Mouse (Mus musculus) urinary bladder, postnatal 14 days (tissue): ENCODE data around the gene Tex261.

Source experiments
- DNase-seq: peaks from one replicate; pipeline ENCODE4 v3.0.0; 2021; ENCODE audit warnings: low spot score

Tex261 gene

GRCm38 (mm10) chr6:83756051-83756450 is 19.6 kb downstream of the Tex261 start:
- DNase-seq = no peak

GRCm38 (mm10) chr6:83750171-83750684 is 25.4 kb downstream of the Tex261 start:
- DNase-seq = peak; percentile 73

- no peak for DNase-seq
Measured at GRCm38 (mm10) chr6:83749286-83749685, 26.3 kb downstream of the Tex261 start.

GRCm38 (mm10) chr6:83745466-83745865 is 30.1 kb downstream of the Tex261 start:
- no peak for DNase-seq

GRCm38 (mm10) chr6:83744557-83744956 is 31.1 kb downstream of the Tex261 start:
- no peak for DNase-seq

- no peak for DNase-seq
Measured at GRCm38 (mm10) chr6:83744126-83744525, 31.5 kb downstream of the Tex261 start.

- DNase-seq = no peak
Measured at GRCm38 (mm10) chr6:83743212-83743611, 32.4 kb downstream of the Tex261 start.

GRCm38 (mm10) chr6:83742761-83743160 is 32.9 kb downstream of the Tex261 start, which contains the start of gene Atp6v1b1:
Gene Atp6v1b1, plus strand, starts transcription at chr6:83742990.
- DNase-seq = no peak

- DNase-seq = no peak
Measured at GRCm38 (mm10) chr6:83738596-83738995, 37.0 kb downstream of the Tex261 start.

- no peak for DNase-seq
Measured at GRCm38 (mm10) chr6:83737311-83737710, 38.3 kb downstream of the Tex261 start.

- DNase-seq = peak; percentile 71
Measured at GRCm38 (mm10) chr6:83731128-83731527, 44.5 kb downstream of the Tex261 start.

GRCm38 (mm10) chr6:83729350-83729970 is 46.2 kb downstream of the Tex261 start:
- no peak for DNase-seq

- no peak for DNase-seq
Measured at GRCm38 (mm10) chr6:83728488-83728887, 47.1 kb downstream of the Tex261 start.

GRCm38 (mm10) chr6:83727178-83727577 is 48.4 kb downstream of the Tex261 start:
- no peak for DNase-seq

GRCm38 (mm10) chr6:83722526-83722925 is 53.1 kb downstream of the Tex261 start:
- no peak for DNase-seq
